Mouse (Mus musculus) induced T-regulatory cell, adult 2 months (primary cell): ENCODE results near the gene Ehbp1.

Experiments used
- DNase-seq: peaks from one replicate; pipeline ENCODE4 v3.0.0-alpha.2; 2012; ENCODE audit warnings: low read depth

Ehbp1 gene

GRCm38 (mm10) chr11:22196776-22197175 is 145.3 kb downstream of the Ehbp1 start:
- DNase-seq: no peak

- DNase-seq: no peak
Observed at GRCm38 (mm10) chr11:22194607-22195006, 147.5 kb downstream of the Ehbp1 start.

- DNase-seq: no peak
Observed at GRCm38 (mm10) chr11:22190576-22190975, 151.5 kb downstream of the Ehbp1 start.

- no peak for DNase-seq
Observed at GRCm38 (mm10) chr11:22189970-22190369, 152.1 kb downstream of the Ehbp1 start.

DNA sequence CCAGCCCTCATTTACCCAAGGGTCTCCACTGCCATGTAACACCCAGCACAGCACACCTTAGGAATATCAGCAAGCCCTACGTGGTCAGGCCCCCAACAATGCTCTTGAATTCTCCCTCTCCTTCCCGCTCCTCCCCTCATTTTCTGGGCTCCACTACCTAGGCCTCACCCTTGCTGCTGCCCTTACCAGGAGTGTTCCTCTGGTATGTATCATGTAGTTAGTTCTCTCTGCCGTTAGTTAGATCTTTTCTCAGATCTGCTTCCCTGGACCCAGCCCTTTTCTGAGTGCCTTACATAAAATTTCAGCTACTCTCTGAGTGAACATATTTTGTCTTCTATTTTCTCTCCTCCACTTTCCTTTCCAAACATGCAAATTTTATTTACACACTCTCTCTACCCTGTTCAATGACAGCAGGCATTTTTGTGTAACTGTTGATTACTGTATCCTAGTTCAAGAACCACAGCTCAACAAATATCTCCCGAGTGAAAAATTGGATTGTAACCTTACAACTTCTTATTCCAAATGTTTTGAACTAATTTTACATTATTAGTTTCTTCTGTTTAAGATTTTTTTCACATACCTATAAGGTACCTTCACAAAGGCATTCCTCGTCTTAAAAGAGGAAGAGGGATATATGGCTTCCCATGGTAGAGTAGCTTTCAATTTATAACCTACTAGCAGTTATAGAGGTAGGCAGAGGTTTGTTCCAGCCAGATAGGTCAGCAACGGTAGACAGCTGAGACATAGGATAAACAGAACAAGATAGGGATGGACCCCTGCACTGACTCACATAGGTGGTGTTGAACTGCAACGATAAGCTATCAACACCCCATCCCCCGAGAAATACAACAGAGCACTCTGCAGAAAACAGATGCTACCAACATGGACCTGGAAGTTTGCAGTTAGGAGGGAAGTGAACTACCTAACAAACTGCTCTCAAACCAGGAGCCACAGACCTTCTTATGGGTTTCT is 160.3 kb downstream of the Ehbp1 start:
- no peak for DNase-seq

GRCm38 (mm10) chr11:22180146-22180545 is 161.9 kb downstream of the Ehbp1 start:
- DNase-seq: no peak

DNA sequence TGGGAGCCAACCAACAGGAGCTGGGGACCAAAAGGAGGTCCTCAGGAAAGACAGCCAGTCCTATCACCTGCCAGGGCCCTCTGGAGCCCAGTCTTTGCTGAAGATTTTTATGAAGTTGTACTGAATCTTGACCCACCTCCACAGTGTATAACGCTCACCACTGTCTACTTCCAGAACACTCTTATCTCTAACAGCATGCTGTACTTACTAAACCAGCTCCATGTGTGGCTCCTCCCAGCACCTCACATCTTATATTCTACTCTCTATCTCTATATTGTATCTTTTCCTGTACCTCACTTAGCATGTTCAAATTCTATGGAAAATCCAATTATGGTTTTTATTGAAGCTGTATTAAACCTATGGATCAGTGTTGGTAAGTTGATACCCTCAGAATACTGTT is 163.5 kb downstream of the Ehbp1 start:
- no peak for DNase-seq

DNA sequence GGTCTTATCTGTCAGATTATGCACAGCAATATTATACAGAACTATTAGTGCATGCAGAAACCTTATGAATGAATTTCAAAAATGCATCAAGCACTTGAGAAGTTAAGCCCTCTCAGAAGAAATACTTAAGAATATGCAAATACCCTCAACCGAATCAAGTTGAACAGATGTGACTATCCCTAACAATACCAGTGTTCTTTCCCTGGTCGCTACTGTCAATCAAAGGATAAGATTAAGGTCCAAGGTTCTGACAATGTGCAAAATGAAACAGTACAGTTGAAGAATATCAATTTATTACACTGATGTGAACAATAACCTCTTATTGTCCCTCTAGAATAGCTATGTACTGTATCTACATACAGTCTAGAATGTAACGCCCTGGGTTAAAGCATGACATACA is 167.8 kb downstream of the Ehbp1 start:
- DNase-seq: no peak

GRCm38 (mm10) chr11:22170962-22171638 is 171.0 kb downstream of the Ehbp1 start:
- DNase-seq: no peak

DNA sequence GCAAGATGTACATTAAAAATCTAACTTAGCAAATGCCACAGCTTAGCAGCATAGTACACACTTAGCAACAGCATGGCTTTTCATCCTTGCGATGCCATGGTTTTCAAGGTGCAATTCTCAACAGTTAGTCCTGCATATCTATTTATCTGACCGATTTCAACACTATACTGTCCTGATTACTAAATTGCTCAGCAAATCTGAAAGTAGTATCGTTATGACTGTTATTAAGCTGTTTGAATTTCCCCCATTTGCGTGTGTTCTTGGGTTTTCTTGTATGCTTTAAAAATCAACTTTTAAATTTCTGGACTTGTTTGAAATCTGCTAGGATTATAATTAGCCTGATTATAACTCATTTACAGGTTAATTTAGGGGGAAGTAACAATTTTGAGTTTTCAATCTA is 184.2 kb downstream of the Ehbp1 start:
- DNase-seq: no peak

DNA sequence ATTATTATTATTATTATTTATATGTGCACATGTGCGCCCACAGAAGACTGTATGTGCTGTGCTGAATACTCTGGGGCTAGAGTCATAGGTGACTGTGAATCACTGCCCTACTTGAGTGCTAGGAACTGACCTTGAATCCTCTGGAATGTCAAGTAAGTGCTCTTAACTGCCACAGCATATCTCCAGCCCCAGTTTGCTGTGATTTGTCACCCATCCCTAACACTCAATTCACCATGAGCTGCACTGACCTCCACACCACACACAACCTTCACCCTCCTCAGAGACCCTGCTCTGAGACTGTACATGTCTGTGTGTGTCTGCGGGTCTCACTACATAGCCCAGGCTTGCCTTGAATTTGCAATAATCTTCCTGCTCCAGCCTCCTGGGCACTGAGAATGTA is 185.9 kb downstream of the Ehbp1 start:
- DNase-seq: no peak

DNA sequence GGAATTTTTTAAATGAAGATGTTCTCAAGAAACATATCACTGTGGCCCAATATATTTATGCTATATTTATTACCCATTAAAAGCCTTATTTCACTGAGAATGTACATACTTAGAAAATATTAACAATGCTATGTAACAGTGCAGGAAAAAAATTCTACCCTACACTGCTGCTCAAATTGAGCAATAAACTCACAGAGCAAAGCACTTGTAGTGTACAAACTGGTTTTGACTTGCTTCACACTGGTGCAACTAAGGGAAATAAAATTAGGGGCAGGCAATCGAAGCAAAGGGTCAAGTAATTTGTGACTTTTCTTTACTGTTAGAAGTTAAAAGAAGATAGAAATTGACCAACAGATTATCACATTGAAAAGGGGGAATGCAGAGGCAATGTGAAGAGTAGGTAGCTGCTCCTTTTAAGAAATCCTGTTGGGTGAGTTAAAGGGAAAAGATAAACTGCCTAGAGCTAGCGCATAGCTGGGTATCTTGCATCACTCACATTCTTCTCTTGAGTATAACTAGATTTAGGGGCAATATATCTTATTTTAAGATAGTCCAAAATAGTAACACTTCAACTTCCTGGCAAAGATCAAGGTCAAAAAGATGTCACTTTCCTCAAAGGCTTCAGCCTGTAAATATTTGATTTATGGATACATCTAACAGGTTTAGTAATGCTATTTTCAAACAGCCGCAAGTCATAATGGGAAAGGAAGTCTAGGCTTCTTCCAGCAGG is 186.6 kb downstream of the Ehbp1 start:
- no peak for DNase-seq

GRCm38 (mm10) chr11:22154501-22155294 is 187.4 kb downstream of the Ehbp1 start:
- no peak for DNase-seq

DNA sequence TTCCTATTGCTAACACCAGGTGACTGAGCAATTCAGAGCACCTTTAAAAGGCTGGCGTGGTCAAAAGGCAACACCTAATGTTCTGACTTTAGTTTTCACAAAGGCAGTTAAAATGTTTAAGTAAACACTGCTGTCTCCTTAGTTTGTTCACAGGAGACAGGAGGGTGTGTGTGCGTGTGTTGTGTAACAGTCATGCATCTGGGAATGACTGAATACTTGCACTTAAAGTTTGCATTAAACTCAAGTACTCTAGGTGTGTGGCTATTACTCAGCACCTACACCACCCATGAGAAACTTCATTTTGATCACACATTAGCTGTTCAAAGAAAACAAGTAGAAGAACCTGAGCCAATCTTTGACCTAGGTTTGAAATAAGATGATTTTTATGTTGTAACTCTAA is 201.4 kb downstream of the Ehbp1 start:
- DNase-seq: no peak

DNA sequence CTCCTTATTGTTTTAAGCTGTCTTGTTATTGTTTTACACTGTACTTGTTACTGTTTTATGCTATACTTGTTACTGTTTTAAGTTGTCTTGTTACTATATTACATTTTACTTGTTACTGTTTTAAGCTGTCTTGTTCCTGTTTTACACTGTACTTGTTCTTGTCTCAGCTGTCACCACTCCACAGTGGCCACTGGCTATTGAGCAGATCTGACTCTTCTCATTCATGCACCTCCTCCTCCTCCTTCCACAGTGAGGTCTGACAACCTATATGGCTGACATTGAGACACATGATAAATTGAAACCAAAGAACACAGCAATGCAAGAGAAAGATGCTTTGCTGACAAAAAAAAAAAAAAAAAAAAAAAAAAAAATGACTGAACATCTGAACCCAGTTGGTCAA is 203.6 kb downstream of the Ehbp1 start:
- DNase-seq: no peak

DNA sequence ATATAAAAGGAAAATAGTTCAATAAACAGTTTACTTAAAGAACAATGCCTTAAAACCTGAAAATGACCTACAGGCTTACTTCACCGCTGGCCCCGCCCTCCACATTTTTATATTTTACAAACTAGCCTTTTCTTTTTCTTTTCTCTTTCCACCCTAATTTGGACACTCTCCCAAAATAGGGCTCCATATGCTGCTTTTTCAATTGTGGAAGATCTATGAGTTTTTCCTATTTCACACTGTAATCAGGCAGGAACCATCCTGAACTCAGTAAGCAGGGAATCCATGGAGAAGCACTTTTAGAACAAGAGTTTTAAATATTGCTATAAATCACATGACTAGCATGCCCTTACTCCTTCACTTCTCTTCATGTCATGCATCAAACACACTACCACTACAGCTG is 216.9 kb downstream of the Ehbp1 start:
- no peak for DNase-seq

- no peak for DNase-seq
Observed at GRCm38 (mm10) chr11:22118853-22119252, 223.2 kb downstream of the Ehbp1 start.

- no peak for DNase-seq
Observed at GRCm38 (mm10) chr11:22112161-22112560, 229.9 kb downstream of the Ehbp1 start.

DNA sequence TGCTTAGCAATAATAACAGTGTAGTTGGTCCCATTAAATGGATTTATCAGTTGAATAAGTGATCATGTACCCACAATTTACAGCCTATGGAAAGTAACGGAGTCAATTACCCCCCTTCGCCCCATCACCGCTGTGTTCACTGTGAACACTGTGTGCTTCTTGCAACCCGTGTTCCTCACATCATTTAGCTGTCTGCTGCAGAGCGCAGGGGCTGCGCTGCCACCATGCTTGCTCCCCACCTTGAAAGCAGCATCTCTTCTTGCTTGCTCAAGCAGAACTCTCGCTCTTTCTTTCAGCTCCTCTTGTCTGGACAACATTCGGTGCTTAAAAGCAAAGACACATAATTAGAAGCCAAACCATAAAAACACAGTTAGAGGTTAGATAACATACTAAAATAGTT is 252.7 kb downstream of the Ehbp1 start:
- no peak for DNase-seq

DNA sequence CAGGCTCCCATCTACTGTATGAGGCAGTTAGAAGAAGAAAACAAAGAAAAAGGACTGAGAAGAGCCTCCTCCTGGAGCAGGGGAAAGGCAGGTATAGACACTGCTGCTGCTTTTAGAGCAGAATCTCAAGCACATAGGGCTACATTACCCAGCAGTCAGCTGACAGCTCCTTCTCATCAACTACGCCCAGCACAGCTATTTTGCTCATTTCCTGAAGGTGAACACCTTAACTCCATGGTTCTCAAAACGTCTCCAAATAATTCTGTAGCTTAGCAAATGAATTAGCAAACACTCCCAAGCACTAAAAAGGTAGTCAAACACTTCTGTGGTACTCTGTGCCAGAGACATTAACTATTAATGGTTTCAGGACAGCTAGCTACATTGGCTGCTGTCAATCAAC is 278.7 kb downstream of the Ehbp1 start:
- DNase-seq: no peak

DNA sequence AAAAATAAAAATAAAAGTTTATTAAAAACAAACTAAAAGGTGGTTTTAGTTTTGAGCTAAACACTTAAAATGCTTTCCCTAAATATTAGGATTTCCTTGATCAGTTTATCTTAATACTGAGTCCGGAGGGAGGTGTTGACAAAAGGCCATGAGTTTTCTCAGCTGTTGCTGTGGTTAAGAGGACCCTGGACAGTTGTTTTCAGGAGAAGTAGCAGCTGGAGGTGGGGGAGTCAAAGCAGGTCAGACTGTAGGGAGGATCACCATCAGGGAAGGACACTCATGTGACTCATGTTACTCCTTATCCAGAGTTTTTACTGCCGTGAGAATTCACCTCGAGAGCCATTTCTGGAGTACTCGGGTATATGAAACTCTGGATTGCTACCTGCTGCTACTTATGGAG is 280.4 kb downstream of the Ehbp1 start:
- DNase-seq: no peak

DNA sequence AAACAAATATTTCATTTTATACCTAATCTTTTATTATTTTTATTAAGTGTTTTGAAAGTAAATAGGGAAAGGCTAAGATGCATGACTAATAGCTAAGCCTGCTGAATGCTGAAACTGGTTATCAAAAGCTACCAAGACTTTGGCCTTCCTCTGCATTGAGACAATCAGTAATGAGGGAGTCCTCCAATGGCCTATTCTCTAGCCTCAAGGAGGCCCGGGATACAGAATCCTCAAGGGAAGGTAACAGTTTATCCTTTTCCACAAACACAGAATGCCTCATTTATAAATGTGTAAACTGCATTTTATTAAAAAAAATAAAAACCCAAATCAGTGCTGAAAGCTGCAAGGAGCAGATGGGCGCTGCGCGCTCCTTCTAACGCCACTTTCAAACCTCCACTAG is 284.6 kb downstream of the Ehbp1 start:
- DNase-seq: no peak
